Mouse (Mus musculus): ENCODE measurements around the gene Olfr869. TPM values are rescaled to one million over a fixed set of nuclear protein-coding genes. Genes with fewer than 3 reads are reported as not detected.

The Olfr869 gene
- not detected for total RNA-seq (2021)

DNA sequence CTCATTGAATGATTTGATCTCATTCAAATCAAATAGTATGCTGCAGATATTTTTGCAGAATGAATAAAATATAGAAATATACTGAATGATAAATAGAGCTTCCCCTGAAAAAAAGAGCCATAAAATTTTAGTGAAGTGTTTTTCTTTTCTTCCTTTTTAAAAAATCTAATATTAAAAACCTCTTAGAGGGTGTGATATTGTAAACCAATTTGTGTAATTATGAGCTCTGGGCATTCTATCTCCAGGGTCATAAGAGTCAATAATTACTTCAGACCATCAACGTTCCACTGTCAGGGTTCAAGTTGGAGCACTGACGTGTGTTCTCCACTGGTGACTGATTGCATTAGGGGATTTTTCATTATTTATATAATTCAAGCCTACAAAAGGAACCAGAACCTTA, at the start of gene Olfr869:
Gene Olfr869 (plus strand): TSS at position 301 of the 400 bp plus-strand sequence.
- DNase-seq (ENCODE audit: extremely low spot score in 1 of 2, low spot score in 1 of 2): no peak

- no peak for DNase-seq (ENCODE audit: extremely low spot score in 1 of 2, low spot score in 1 of 2)
Measured at GRCm38 (mm10) chr9:20098326-20098725, 30.5 kb upstream of the Olfr869 start, which contains the start of gene Olfr868. Olfr868 (plus strand) TSS chr9:20098626.

DNA sequence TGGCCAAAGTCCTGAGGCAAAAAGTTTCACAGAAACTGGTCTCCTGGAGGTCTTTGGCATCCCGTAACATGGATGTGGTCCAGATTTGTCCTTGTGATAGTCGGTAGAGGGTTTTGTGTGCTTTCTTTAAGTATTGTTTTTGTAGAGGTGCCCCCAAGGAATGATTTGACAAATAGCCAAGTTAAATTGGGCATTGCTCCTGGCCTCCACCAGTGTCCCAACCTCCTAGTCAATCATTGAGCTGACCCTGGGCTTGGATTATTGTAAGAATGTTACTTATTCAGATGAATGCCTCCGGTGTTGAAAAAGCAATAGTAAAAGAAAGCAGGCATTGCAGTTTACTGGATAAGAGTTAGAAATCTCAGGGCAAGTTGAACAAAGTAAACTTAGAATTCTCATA, 20.9 kb downstream of the Olfr869 start:
- no peak for DNase-seq (ENCODE audit: extremely low spot score in 1 of 2, low spot score in 1 of 2)

GRCm38 (mm10) chr9:20173957-20174356, 45.1 kb downstream of the Olfr869 start, which contains the start of gene Olfr870:
Olfr870 (minus strand) TSS chr9:20174057.
- no peak for DNase-seq (ENCODE audit: extremely low spot score in 1 of 2, low spot score in 1 of 2)

- DNase-seq (ENCODE audit: extremely low spot score in 1 of 2, low spot score in 1 of 2): no peak
Measured at GRCm38 (mm10) chr9:20179463-20179862, 50.7 kb downstream of the Olfr869 start.

Other genes with a start within 250 kb of the Olfr869 start
- gene Olfr862, start 241.0 kb upstream of the Olfr869 start, total RNA-seq (2021): not detected
- not detected for gene Olfr77, start 212.1 kb upstream of the Olfr869 start, total RNA-seq (2021)
- gene Olfr866, start 101.0 kb upstream of the Olfr869 start, total RNA-seq (2021): not detected
- not detected for gene Olfr867, start 71.4 kb upstream of the Olfr869 start, total RNA-seq (2021)
- gene Olfr868, start 30.4 kb upstream of the Olfr869 start, total RNA-seq (2021): not detected
- gene Olfr870, start 45.0 kb downstream of the Olfr869 start, total RNA-seq (2021): not detected
- gene Olfr871, start 83.2 kb downstream of the Olfr869 start, total RNA-seq (2021): not detected
- gene Olfr872, start 108.1 kb downstream of the Olfr869 start, total RNA-seq (2021): not detected
- not detected for gene Olfr39, start 153.3 kb downstream of the Olfr869 start, total RNA-seq (2021)
- not detected for gene Olfr873, start 169.5 kb downstream of the Olfr869 start, total RNA-seq (2021)
- not detected for gene Olfr18, start 207.1 kb downstream of the Olfr869 start, total RNA-seq (2021)